Mouse (Mus musculus): Measurements from ENCODE around the gene Atg9a. TPM values are rescaled to one million over a fixed set of nuclear protein-coding genes. Genes with fewer than 3 reads are reported as not detected.
"Not testable (repeated sequence)": the region's sequence is repeated elsewhere in the genome, so short reads cannot be mapped to it uniquely, and the experiment has no call there.

Atg9a gene
- total RNA-seq (2021) = 10 to 100 TPM; 38.0 to 43.7 TPM
- long read RNA-seq, experiment 1, full-length matches to known transcripts = 5 of 33 reads
- long read RNA-seq, experiment 1, partial matches to known transcripts = 18 of 33 reads
- long read RNA-seq, experiment 1, other reads (novel, unspliced or antisense) = 10 of 33 reads
- long read RNA-seq, experiment 2, full-length matches to known transcripts = 4 of 15 reads
- long read RNA-seq, experiment 2, partial matches to known transcripts = 7 of 15 reads
- long read RNA-seq, experiment 2, other reads (novel, unspliced or antisense) = 4 of 15 reads

GRCm38 (mm10) chr1:75191622-75192402, at the start of gene Atg9a, which contains the start of gene Ankzf1:
Gene Atg9a, minus strand, starts transcription at chr1:75192196.
Gene Ankzf1, plus strand, starts transcription at chr1:75192151.
- DNase-seq = peak; percentile 95 to 96

- DNase-seq = no peak
Observed at GRCm38 (mm10) chr1:75239591-75239990, 47.6 kb upstream of the Atg9a start.

GRCm38 (mm10) chr1:75236117-75237050, 44.4 kb upstream of the Atg9a start, which contains the start of gene Dnajb2:
Gene Dnajb2, plus strand, starts transcription at chr1:75236406.
- DNase-seq = peak; percentile 93 to 94

DNA sequence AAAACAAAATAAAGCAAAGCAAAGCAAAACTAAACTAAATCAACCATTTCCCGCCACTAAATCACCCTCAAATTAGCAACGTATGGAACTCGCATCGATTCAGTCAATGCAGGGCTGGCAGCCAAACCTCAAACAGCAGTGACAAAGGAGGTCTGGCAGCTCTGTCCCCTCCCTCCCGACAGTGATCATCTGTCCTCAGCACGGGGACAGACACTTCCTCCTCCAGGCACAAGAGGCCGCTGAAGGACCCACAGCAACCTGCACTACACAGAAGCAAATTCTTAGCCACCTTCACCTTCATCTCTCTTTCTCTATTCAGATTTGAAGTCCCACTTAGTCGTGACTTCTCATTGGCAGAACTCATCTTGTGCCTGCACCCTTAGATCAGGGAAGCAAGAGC, 42.6 kb upstream of the Atg9a start:
- peak; percentile 77 to 80 for DNase-seq

DNA sequence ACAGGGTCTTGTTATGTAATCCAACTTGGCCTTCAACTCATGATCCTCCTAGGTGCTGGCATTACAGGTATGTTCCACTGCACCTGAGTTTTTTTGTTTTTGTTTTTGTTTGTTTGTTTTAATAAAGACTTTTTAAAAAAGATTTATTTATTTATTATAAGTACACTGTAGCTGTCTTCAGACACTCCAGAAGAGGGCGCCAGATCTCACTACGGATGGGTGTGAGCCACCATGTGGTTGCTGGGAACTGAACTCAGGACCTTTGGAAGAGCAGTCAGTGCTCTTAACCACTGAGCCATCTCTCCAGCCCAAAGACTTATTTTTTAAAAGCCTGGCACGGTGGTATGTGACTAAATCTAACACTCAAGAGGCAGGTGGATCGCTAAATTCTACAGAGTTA, 40.5 kb upstream of the Atg9a start:
- DNase-seq = not testable (repeated sequence)

DNA sequence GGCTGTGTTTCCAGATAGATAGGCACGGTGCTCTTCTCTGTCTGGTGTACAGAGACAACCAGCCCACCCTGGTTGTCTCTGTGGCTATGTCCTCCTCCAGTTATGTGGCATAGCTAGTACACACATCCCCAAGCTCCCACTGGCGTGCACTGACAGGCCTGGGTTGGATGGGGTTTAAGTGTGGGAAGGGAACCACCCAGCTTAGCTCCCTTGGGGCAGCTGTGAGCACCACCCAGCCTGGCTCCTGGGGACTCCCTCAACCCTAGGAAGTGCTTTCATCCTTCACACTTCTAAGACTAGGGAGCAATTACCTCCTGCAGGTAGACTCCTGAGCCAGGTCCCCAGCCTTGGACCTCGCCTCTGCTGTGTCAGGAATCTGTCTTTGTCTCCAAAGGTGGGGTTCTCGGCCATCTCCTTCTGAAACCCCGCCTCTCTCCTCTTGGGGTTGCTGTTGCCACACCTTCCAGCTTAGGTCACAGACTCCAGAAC, 39.7 kb upstream of the Atg9a start, which contains the start of gene A630095N17Rik:
TSS of gene A630095N17Rik (minus strand) at position 439 of the 489 bp plus-strand sequence.
- DNase-seq = no peak

- no peak for DNase-seq
Observed at GRCm38 (mm10) chr1:75231224-75231623, 39.2 kb upstream of the Atg9a start.

- peak; percentile 35 to 59 for DNase-seq
Observed at GRCm38 (mm10) chr1:75230335-75230994, 38.5 kb upstream of the Atg9a start.

GRCm38 (mm10) chr1:75229158-75229557, 37.2 kb upstream of the Atg9a start:
- no peak for DNase-seq

- DNase-seq = no peak
Observed at GRCm38 (mm10) chr1:75227653-75228052, 35.7 kb upstream of the Atg9a start.

GRCm38 (mm10) chr1:75226138-75226537, 34.1 kb upstream of the Atg9a start:
- DNase-seq = no peak

DNA sequence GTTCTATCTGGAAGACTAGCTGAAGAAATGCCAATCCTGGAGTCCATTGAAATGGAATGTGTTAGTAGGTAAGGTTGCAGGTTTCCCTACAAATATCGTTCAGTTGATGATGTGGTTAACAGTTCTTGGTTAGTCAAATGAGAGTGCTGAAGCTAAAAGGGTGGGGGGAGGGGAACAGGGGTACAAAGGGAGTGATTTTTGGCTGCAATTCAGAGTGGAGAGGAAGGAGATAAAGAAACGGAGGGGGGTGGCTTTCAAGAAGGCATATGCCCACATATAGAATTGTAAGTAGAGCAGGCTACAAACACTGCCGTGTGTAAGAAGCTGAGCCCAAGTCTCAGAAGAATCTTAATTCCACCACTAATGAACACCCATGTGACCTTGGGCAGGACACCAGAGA, 33.5 kb upstream of the Atg9a start:
- no peak for DNase-seq

DNA sequence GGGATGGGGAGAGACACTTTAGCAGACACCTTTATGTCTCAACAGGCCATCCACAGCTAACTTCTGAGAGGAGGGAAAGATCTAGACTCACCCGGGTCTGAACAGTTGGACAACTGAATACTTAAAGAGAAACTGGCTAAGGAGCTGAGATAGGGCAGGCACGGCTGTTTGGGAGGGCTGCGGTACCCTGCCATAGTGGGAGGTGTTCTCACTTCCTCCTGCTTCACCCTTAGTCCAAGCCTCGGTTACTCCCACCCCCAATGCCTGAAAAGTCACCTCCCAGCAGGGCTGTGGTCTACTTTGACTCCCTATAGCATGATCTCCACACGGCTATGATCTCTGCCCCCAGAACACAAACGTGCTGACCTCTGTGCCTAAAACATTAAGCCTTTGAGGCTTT, 31.5 kb upstream of the Atg9a start:
- no peak for DNase-seq

GRCm38 (mm10) chr1:75222926-75223325, 30.9 kb upstream of the Atg9a start:
- DNase-seq = no peak

DNA sequence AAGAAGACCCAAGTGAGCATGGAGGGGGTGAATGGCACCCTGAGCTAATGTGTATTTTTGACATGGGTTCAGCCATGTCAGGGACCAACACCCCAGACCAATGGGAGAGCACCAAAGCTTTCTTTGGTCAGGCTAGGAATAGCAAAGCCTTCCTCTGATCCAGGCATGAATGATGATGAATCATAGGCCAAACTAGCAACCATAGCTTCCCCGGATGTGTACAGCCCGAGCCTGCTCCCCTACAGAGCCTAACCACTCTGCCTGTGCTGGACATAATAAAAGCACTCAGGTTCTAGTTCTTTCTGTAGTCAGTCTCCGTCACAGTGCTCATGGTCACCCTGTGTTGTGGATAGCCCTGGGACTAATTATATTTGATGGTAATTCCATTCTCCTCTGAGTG, 29.5 kb upstream of the Atg9a start:
- DNase-seq = no peak

GRCm38 (mm10) chr1:75219531-75219930, 27.5 kb upstream of the Atg9a start, which contains the start of gene Tuba4a:
Gene Tuba4a, minus strand, starts transcription at chr1:75219865.
- DNase-seq = peak; percentile 18 to 46

GRCm38 (mm10) chr1:75219078-75219477, 27.1 kb upstream of the Atg9a start:
- peak; percentile 89 to 93 for DNase-seq

DNA sequence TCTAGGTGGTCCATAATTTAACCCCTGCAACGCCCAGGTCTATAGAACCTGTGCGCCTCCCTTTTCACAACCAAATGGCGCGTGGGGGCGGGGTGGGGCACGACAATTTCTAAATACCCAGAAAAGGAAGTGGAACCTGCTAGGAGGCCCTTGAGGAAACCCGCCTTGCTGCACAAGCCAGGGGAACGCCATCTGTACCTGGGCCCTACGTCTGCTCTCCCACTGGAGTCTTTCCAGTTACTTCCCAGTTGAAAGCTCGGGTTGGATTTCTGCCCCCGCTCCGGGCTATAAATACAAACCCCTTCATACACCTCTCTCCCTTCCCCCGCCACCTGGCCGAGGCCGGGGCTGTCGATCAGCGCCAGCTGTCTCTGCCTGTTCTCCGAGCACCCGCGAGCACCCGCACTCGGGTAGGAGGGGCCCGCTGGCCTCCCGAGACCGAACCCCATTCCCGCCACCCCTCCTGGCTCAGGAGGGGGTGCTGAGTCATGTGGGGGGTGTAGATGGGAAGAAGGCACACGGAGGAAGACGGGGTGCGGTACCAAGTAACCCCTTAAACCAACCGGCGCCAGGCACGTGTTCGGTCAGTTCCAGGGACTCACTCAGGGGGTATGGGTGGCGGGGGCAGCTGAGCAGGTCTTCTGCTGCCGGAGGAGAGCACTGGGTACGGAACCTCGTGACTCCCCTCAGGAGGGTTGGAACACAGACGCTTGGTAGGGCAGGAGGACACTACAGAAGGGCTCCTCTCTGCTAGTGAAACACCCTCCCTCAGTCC, 26.4 kb upstream of the Atg9a start:
- DNase-seq = peak; percentile 42 to 70

GRCm38 (mm10) chr1:75217893-75218226, 25.9 kb upstream of the Atg9a start:
- no peak for DNase-seq

DNA sequence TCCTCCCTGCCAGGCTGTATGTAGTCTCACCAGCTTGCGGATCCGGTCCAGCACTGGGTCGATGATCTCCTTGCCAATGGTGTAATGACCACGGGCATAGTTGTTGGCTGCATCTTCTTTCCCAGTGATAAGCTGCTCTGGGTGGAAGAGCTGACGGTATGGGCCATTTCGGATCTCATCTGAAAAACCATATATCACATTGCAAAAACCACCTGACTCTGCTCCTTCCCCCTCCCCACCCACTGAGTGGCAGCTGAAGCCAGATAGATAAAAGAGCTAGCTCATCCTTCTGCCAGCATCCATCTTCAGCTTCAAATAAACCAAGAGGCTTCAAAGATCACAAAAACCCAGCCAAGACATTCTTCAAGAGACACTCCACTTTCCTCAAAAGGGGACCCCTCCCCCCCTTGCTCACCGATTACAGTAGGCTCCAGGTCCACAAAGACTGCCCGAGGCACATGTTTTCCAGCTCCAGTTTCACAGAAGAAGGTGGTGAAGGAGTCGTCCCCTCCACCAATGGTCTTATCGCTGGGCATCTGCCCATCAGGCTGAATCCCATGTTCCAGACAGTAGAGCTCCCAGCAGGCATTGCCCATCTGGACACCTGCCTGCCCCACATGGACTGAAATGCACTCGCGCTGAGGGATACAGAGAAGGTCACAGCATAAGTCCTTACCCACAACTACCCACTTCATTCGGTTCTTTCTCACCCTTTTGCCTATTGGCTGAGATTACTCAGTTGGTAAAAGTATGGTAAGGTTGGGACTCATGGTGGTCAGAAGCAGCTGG, 25.0 kb upstream of the Atg9a start:
- no peak for DNase-seq

All from adrenal gland, postnatal 36 days (tissue).